Mouse (Mus musculus) retina, postnatal 1 day (tissue): ENCODE results near the gene Gramd1b.

ENCODE experiments used
- DNase-seq: peaks from one replicate; pipeline ENCODE4 v3.0.0-alpha.2; 2012

Gene Gramd1b

GRCm38 (mm10) chr9:40245974-40246665 lies 285.1 kb downstream of the Gramd1b start:
- peak; percentile 13 for DNase-seq

GRCm38 (mm10) chr9:40245466-40245865 lies 285.7 kb downstream of the Gramd1b start:
- peak; percentile 43 for DNase-seq
